Mouse (Mus musculus) erythroblast, embryonic 14.5 days (primary cell): ENCODE data around the gene Lrch1. TPM values are rescaled to one million over a fixed set of nuclear protein-coding genes. Genes with fewer than 3 reads are reported as not detected.

ENCODE experiments used
- H3K27me3 ChIP-seq: 2 replicates; pipeline ENCODE4 v1.6.1; 2012; ENCODE audit warnings: inconsistent platforms; ENCODE audit not compliant: control insufficient read depth
- H3K36me3 ChIP-seq: 2 replicates; pipeline ENCODE4 v1.6.1; 2012; ENCODE audit warnings: mild to moderate bottlenecking, inconsistent platforms; ENCODE audit not compliant: control insufficient read depth
- H3K4me1 ChIP-seq: 2 replicates; pipeline ENCODE4 v1.6.1; 2012; ENCODE audit warnings: inconsistent platforms; ENCODE audit not compliant: control insufficient read depth
- H3K4me3 ChIP-seq: replicated peaks from 2 replicates; pipeline ENCODE3; 2012; ENCODE audit warnings: moderate library complexity, mild to moderate bottlenecking, inconsistent platforms
- H3K9me3 ChIP-seq: 2 replicates; pipeline ENCODE4 v1.6.1; 2012; ENCODE audit warnings: low read length, inconsistent platforms, mixed read lengths; ENCODE audit not compliant: control insufficient read depth
- GATA1 ChIP-seq: IDR thresholded peaks from 2 replicates; pipeline ENCODE4 v1.6.1; 2012; ENCODE audit warnings: low read length, inconsistent platforms, mixed read lengths
- TAL1 ChIP-seq: IDR thresholded peaks from 3 replicates; pipeline ENCODE4 v1.6.1; 2012; ENCODE audit warnings: low read length, inconsistent platforms, mixed read lengths
- polyA plus RNA-seq: library from polyadenylated mRNA; stranded (reverse); fragments of >175 nt; gene quantifications from 2 replicates; pipeline ENCODE4 v1.2.3, GENCODE M21; 2012

Gene Lrch1
- polyA plus RNA-seq, 1 experiment, result 0.31 TPM

DNA sequence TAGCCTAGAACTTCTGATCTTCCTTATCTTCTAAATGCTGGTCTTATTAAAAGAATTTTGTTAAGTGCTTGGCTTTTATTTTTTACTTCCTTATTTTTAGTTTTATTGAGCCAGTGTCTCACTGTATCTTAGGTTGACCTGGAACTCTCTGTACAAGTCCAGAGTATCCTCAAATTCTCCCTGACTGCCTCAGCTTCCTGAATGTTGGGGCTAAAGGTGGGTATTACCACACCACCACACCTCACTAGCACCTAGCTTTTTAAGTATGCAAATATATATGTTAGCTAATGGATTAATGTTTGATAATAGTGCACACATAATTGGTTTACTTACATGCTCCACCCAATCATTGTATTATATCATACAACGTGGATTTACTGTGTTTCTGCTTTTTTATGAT lies 8.6 kb upstream of the Lrch1 start:
- TF ChIP-seq GATA1 (no peak), TAL1 (no peak)
- Histone ChIP-seq H3K4me1 (peaks cover 2% of the 10 kb centered on the region), H3K4me3 (no peak overlapping the region), H3K36me3 (no peaks in the 10 kb centered on the region), H3K9me3 (no peaks in the 10 kb centered on the region), H3K27me3 (peaks cover 15% of the 10 kb centered on the region)

DNA sequence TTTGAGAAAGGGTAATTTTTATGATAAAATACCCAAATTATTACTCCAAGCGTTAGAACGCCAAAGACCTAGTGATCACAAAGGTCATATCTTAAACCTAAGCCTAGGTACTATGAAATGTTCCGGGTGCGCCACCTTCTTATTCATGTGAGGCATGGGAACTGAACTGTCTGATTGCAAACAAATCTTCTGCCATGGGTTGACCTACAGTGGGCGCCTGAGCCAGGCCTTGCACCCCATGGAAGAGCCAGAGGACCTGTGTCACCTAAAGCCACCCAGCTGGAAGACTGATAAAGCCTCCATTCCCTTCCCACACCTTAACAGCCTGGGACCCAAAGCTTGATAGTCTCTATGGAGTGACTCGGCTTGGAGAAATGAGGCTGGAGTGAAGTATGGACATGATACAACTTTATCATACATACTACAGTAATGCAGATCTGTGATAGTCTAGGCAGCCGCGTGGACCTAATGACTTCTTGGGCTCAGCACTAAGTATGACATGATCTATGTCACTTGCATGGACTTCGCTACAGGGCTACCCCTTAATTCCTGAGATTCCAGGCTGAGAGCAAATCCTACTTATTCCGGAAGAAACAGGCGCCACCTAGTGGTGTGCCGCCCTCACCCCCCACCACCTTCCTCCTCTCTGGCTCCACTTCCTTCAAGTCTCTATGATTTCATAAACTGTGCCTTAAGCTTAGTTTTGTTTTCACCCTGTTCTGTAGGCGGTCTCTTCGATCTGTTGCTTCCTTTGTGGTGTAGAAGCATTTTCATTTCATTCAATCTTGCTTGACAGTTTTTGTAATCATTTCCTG lies 957 bp upstream of the Lrch1 start:
- H3K4me3 ChIP-seq, result peak overlapping the region; percentile 91
- H3K27me3 ChIP-seq, result peaks cover 13% of the 10 kb centered on the region
- H3K4me1 ChIP-seq, result peaks cover 48% of the 10 kb centered on the region
- no peak for TF ChIP-seq TAL1
- no peak for TF ChIP-seq GATA1
- H3K36me3 ChIP-seq, result peaks cover 2% of the 10 kb centered on the region; the same call in 1 of the 2 replicates
- no peaks in the 10 kb centered on the region for H3K9me3 ChIP-seq

DNA sequence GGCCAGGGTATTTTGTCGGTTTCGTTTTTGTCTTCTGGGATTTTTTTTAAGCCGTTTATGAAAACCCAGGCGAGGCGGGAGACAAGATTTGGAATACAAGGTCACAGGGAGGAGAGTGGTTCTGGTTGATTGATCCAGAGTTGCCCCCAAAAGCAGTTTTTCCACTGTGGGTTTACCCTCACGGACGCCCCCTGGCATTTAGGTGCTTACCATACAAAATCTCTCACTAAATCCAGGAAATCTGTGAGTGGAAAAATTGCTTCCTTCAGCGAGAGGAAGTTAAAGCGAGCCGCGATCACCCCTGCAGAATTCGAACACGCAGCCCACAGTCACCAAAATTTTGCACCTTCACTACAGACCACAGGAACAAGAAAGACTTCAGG lies 329 bp upstream of the Lrch1 start:
- Histone ChIP-seq H3K4me3 (peak overlapping the region; percentile 91), H3K36me3 (peaks cover 2% of the 10 kb centered on the region; the same call in 1 of the 2 replicates), H3K9me3 (no peaks in the 10 kb centered on the region), H3K27me3 (peaks cover 8% of the 10 kb centered on the region), H3K4me1 (peaks cover 50% of the 10 kb centered on the region)
- no peak for TF ChIP-seq TAL1
- TF ChIP-seq GATA1, result no peak

DNA sequence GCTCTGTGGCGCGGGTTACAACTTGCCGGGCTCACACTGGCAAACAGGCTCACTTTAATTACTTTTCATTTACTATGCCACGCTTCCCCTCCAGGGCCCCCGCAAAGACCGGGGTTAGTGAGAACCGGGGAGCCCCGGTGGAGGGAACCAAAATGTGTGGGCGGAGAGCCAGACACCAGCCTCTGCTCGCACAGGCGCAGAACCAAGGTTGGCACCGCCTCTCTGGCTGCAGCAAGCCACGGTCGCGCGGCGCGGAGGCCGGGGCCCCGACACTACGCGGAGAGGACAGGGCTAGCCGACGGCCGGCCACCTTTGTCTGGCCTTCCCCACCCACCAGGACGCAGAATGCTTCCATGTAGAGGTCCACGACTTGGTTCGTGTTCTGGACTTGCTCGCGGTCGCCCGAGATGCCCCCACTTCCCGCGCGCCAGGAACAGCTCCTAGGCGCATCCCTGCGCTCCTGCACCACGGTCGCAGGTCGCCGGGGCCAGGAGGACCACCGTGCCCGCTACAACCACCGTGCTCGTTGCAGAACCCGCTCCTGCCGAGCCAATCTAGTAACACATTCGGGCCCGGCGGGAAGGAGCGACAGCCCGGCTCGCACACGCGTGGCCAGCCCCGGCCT lies 813 bp downstream of the Lrch1 start:
- H3K4me1 ChIP-seq, result peaks cover 51% of the 10 kb centered on the region
- TF ChIP-seq TAL1 (no peak), GATA1 (no peak)
- peaks cover 8% of the 10 kb centered on the region for H3K36me3 ChIP-seq
- 0 out of 2 replicates have a peak, but pooled peaks cover 3% of the 10 kb centered on the region for H3K27me3 ChIP-seq
- H3K9me3 ChIP-seq, result no peaks in the 10 kb centered on the region
- H3K4me3 ChIP-seq, result peak overlapping the region; percentile 91

DNA sequence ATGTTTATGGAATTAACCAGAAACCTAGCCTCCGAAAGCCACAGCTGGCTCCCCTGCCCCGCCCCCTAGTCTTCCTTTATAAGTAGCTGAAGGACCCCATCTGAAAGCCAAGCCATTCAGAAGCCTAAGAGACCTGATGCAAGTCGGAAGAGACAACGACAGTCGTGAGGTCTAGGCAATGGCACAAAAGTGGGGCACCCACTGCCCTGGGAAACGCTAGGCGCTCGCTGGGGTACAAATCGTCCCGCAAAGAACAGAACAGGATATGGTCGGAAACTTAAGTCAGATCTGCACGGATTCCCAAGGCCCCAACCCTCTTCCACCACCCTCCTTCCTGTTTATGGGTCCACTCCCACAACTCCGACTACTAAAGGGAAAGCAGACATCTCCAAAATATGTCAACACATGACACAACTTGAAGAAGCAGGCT lies 1.3 kb downstream of the Lrch1 start:
- Histone ChIP-seq H3K9me3 (no peaks in the 10 kb centered on the region), H3K4me1 (peaks cover 53% of the 10 kb centered on the region), H3K36me3 (peaks cover 13% of the 10 kb centered on the region), H3K27me3 (no peaks in the 10 kb centered on the region), H3K4me3 (peak overlapping the region; percentile 91)
- no peak for TF ChIP-seq TAL1
- TF ChIP-seq GATA1, result no peak

DNA sequence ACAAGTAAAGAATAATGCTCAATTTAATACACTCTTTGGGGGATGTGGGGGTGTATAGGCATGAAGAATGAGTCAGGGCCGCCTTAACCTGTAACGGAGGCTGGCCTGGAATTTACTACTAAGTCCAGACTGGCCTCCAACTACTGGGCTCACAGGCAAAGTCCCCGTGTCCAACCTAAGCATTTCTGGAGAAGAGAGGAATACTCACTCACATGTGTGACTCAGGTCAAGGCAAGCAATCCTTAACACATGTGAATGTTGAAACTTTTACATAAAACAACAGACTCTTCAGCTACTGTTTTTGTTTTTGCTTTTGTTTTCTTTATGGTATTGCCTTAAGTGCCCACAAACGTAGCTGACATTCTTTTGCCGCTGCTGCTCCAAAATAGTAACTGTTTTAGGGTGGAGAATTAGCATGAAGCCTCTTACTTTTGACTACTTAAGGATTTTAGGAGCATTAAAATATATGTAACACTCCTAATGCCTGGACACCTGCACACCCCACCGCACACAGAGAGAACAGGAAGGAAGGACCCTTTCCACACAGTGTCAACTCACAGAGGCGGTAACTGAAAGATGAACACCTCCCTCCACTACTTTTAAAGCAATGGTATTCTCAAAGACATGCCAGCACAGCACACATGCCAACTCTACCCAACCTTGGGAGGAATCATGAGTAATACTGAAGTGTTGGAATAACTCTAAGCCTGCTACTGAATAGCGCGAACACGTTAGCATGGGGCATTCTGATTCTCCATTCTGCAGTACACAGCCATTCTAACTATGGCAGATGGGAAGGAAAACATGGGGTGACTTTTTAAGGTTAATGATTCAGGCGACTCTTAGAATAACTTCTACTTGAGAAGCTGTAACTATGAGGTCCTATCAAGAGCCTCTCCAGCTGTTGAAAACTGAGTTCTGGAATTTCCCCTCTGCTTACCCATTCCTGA lies 2.1 kb downstream of the Lrch1 start:
- peak overlapping the region; percentile 91 for H3K4me3 ChIP-seq

DNA sequence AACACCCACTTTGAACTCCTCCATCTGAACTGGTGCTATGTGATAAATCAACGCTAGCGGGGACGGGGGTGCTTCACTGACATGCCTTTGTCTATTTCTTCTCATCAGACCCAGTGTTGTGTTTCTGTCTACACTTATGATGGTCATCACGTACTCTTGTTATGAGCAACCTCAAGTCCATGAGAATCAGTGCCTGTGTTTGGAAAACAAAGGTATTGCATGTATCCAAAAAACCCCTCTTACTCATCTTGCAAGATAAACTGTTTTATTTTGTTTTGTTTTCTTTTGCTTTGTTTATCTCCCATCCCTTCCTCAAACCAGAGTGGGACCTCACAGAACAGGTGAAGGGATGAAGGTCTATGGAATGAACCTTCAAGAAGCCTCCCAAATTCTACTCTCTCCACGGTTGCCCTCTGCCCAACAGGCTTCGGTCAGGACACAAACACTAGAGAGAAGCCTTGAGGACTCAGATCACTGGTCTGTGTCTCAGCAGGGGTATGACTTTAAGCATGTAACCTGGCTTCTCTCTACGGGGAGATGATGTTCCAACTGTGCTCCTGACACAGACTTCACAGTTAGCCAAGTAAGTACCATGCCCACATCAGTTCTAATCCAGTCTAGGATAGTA lies 3.4 kb downstream of the Lrch1 start:
- peaks cover 63% of the 10 kb centered on the region for H3K4me1 ChIP-seq
- H3K9me3 ChIP-seq, result no peaks in the 10 kb centered on the region
- peaks cover 19% of the 10 kb centered on the region for H3K36me3 ChIP-seq
- H3K27me3 ChIP-seq, result no peaks in the 10 kb centered on the region
- no peak overlapping the region for H3K4me3 ChIP-seq
- no peak for TF ChIP-seq TAL1
- TF ChIP-seq GATA1, result no peak

More for the DNA sequence above, 2.1 kb downstream of the Lrch1 start:
- H3K4me1 ChIP-seq, result peaks cover 60% of the 10 kb centered on the region
- H3K36me3 ChIP-seq, result peaks cover 19% of the 10 kb centered on the region
- no peaks in the 10 kb centered on the region for H3K27me3 ChIP-seq
- H3K9me3 ChIP-seq, result no peaks in the 10 kb centered on the region
- TF ChIP-seq GATA1 (no peak), TAL1 (no peak)

DNA sequence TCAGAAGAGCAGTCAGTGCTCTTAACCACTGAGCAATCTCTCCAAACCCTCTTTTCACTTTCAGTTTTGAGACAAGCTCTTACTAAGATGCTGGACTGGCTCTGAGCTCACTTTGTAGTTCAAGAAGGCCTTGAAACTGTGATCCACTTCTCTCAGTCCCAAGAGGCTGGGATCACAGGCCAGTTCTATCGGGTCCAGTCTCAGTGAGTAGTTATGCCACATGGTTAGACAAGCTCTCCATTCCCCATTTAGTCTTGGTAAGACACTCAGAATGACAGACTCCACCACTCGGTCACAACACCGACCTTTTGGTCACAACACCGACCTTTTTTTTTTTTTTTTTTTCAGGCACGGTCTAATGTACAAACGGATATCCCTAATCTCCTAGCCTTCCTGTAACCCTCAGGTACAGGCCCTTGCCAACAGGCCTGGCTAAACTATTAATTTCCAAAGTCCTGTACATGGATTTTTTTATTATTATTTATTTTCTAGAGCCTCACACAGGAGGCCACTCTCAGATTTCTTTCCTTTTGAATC lies 4.0 kb downstream of the Lrch1 start:
- Histone ChIP-seq H3K36me3 (peaks cover 19% of the 10 kb centered on the region), H3K4me1 (peaks cover 58% of the 10 kb centered on the region)
- TF ChIP-seq GATA1 (no peak), TAL1 (no peak)

DNA sequence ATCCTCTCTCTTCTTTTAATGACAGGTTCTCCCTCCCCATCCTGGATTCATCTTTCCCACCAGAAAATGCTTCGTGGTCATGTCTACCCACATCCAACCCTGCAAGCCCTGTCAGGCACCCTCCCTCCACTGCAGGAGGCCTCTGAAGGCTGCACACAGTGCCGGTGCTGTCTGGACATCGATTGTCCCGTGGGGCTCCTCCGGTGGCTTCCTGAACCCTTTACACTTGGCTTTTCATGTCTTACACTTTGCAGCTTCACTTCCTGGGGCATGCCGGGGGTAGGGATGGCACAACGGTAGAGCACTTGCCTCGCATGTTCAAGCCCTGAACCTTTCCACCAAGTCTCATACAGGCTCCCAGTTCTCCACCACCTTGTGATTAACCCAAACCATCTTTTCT lies 4.7 kb downstream of the Lrch1 start:
- no peak overlapping the region for H3K4me3 ChIP-seq
- TF ChIP-seq TAL1 (no peak), GATA1 (no peak)
- no peaks in the 10 kb centered on the region for H3K9me3 ChIP-seq
- peaks cover 56% of the 10 kb centered on the region for H3K4me1 ChIP-seq
- peaks cover 19% of the 10 kb centered on the region for H3K36me3 ChIP-seq
- H3K27me3 ChIP-seq, result no peaks in the 10 kb centered on the region

More for the DNA sequence above, 4.0 kb downstream of the Lrch1 start:
- no peaks in the 10 kb centered on the region for H3K9me3 ChIP-seq
- no peaks in the 10 kb centered on the region for H3K27me3 ChIP-seq
- no peak overlapping the region for H3K4me3 ChIP-seq
